Mouse (Mus musculus) hindbrain, embryonic 15.5 days (tissue): ENCODE results near the gene Gpc5. TPM values are rescaled to one million over a fixed set of nuclear protein-coding genes. Genes with fewer than 3 reads are reported as not detected.

Experiments
- ATAC-seq: fragments of 200-750 bp; cut with Nextera tagmentation; 2 replicates; pipeline ENCODE4 v1.8.0; 2017; ENCODE audit warnings: low read depth, moderate number of reproducible peaks, moderate TSS enrichment; ENCODE audit not compliant: low FRiP score
- H3K27ac ChIP-seq: fragments of 300-500 bp; sonication (generic); replicated peaks from 2 replicates; pipeline ENCODE4 v1.5.1; 2015; ENCODE audit warnings: mild to moderate bottlenecking, inconsistent platforms
- H3K27me3 ChIP-seq: fragments of 300-500 bp; sonication (generic); 2 replicates; pipeline ENCODE4 v1.6.1; 2015; ENCODE audit warnings: control low read depth, inconsistent platforms
- H3K36me3 ChIP-seq: fragments of 300-500 bp; sonication (generic); 2 replicates; pipeline ENCODE4 v1.6.1; 2015; ENCODE audit warnings: control low read depth, inconsistent platforms
- H3K4me1 ChIP-seq: fragments of 300-500 bp; sonication (generic); replicated peaks from 2 replicates; pipeline ENCODE4 v1.6.1; 2015; ENCODE audit warnings: control low read depth, inconsistent platforms
- H3K4me2 ChIP-seq: fragments of 300-500 bp; sonication (generic); 2 replicates; pipeline ENCODE4 v1.6.1; 2015; ENCODE audit warnings: moderate library complexity, mild to moderate bottlenecking, inconsistent platforms
- H3K4me3 ChIP-seq: fragments of 300-500 bp; sonication (generic); 2 replicates; pipeline ENCODE4 v1.5.1; 2015; ENCODE audit warnings: mild to moderate bottlenecking, inconsistent platforms
- H3K9ac ChIP-seq: fragments of 300-500 bp; sonication (generic); 2 replicates; pipeline ENCODE4 v1.6.1; 2015; ENCODE audit warnings: inconsistent platforms
- H3K9me3 ChIP-seq: fragments of 300-500 bp; sonication (generic); 2 replicates; pipeline ENCODE4 v1.6.1; 2016; ENCODE audit warnings: control low read depth, inconsistent platforms
- WGBS: fragments of 180-500 bp; shearing (Covaris S2); methylation state at CpG from one replicate; pipeline ENCODE4 v1.1.7; 2015; 5-methylcytosine and 5-hydroxymethylcytosine counted together
- polyA plus RNA-seq: library from polyadenylated mRNA; unstranded; fragments of >200 nt; fragmentation: Nextera tagmentation; extraction: Ambion mirVana; gene quantifications from 2 replicates; pipeline ENCODE4 v1.2.1, GENCODE M21; 2015

The Gpc5 gene
- polyA plus RNA-seq, 1 experiment from 2014 or later, result 9.8 TPM

DNA sequence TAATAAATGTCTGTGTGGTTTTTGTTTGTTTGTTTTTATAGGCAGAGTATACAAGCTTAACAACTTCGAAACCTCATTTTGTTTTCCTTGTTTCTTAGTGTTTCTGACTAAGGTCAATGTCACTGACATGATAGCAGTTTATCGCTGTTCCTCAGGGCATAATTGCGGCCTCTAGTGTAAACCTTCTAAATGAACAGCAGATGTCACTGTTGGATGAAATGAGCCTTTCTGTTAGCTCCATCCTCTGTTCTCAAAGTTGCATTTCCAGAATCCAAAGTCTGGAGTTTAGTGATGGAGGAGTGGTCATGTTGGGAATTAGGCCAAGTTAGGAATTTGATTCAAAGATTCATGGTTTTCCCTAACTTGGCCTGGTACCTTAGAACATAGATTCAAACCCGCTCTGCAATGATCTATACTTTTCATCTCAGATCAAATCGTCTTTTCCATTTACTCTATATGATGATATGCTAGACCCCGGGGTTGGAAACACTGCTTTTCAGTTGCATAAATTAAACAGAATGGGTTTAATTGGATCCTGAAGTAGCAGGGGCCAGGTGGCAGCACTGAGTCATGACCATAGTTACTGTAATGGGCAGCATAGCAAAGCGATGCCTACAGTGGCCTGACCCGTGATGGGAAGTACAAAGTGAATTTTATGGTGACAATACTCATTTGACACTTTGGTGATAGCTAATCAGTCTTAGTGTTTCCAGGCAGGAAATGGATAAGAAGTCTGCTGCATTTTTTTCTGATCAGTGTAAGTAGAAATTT is 508.4 kb downstream of the Gpc5 start:
- Histone ChIP-seq H3K4me2 (no peak overlapping the region), H3K4me3 (no peak overlapping the region), H3K9me3 (no peaks in the 10 kb centered on the region), H3K27me3 (no peaks in the 10 kb centered on the region), H3K9ac (no peak overlapping the region), H3K36me3 (no peaks in the 10 kb centered on the region), H3K27ac (no peak overlapping the region), H3K4me1 (no peaks in the 10 kb centered on the region)
- no peak for ATAC-seq
- WGBS, result 72% methylated on average over 8 of the region's 8 CpGs

DNA sequence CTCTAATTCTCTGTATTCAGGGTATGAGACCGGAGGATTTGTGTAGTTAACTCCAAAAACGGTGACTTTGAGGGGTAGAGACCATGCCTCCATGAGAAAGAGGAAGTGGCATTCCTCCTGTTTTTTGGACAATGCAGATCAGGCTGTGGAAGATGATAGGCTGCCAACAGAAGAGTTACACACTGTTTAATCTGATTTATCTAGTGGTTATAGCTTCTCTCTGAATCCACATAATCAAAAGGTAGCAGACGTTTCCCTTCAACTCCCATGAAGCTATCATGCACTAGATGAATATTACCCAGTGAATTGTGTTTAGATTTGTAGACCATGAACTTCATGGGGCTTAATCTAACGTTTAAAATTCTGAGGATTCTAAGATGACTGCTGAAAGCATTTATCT is 522.1 kb downstream of the Gpc5 start:
- Histone ChIP-seq H3K4me1 (no peaks in the 10 kb centered on the region), H3K4me2 (no peak overlapping the region), H3K4me3 (no peak overlapping the region), H3K27me3 (no peaks in the 10 kb centered on the region), H3K9me3 (no peaks in the 10 kb centered on the region), H3K36me3 (no peaks in the 10 kb centered on the region), H3K9ac (no peak overlapping the region), H3K27ac (no peak overlapping the region)
- 84% methylated on average over 4 of the region's 4 CpGs for WGBS
- no peak for ATAC-seq

DNA sequence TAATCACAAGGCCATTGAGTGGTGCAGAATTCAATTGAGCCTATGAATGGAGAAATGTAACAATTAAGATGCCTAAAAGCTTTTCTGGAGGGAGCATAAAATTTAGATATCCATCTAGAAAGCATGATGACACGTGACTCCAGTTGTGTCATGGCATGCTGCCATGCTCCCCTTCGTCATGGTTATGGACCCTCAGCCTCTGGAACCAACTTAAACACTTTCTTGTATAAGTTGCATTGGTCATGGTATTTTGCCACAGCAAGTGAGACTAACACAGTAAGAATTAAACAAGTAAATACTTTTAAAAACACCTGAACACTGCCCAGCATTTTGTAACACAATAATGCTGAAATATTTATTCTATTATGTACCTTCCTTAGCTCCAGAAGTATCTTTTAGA is 524.3 kb downstream of the Gpc5 start:
- WGBS, result 21% methylated on average over 2 of the region's 2 CpGs
- H3K4me3 ChIP-seq, result no peak overlapping the region

DNA sequence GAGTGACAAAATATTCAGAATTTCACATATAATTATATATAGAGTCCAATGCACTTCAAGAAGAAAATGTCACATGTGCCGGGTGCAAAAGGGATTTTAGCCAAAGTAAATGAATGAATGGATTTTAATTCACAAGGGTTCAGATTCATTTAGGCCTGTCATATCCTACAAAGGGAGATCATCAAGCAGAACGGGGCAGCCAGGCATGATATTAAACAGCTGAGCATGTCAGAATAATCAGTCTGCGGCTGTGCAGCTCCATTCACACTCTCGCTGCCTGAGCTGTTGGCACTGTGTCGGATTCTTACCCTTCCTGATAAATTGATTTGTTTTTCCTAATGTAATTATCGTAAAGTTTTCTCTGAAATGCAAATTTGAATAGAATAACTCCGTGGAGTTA is 524.8 kb downstream of the Gpc5 start:
- 15% methylated on average over 7 of the region's 7 CpGs for WGBS
- H3K36me3 ChIP-seq, result no peaks in the 10 kb centered on the region
- H3K4me2 ChIP-seq, result no peak overlapping the region
- H3K27ac ChIP-seq, result no peak overlapping the region
- H3K4me1 ChIP-seq, result no peaks in the 10 kb centered on the region
- no peak overlapping the region for H3K4me3 ChIP-seq
- ATAC-seq, result peak; percentile 90; the same call in 1 of the 2 replicates
- no peaks in the 10 kb centered on the region for H3K9me3 ChIP-seq
- H3K27me3 ChIP-seq, result no peaks in the 10 kb centered on the region
- H3K9ac ChIP-seq, result no peak overlapping the region

More for the DNA sequence above, 524.3 kb downstream of the Gpc5 start:
- Histone ChIP-seq H3K27me3 (no peaks in the 10 kb centered on the region), H3K27ac (no peak overlapping the region), H3K9ac (no peak overlapping the region), H3K9me3 (no peaks in the 10 kb centered on the region), H3K36me3 (no peaks in the 10 kb centered on the region), H3K4me2 (no peak overlapping the region), H3K4me1 (no peaks in the 10 kb centered on the region)
- no peak for ATAC-seq

DNA sequence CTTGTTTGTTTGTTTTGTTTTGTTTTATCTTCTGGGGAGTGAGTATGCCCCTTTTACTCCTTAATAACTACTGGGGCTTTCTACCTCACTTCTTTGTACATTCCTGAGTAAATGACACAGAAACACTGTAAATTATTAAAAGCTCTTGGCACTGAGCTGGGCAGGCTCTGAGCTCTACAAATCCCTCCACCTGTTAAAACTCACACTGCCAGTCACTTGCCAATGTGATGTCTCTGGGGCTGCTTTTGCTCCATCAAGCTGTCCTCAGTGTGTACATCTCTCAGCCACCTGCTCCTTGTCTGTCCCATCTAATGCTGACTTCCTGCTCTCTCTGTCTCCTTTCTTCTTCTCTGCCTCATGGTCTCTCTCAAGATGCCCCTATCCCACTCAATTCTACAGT is 528.5 kb downstream of the Gpc5 start:
- H3K4me1 ChIP-seq, result no peaks in the 10 kb centered on the region
- ATAC-seq, result no peak
- no peaks in the 10 kb centered on the region for H3K27me3 ChIP-seq
- H3K4me3 ChIP-seq, result no peak overlapping the region
- no peak overlapping the region for H3K27ac ChIP-seq
- H3K36me3 ChIP-seq, result no peaks in the 10 kb centered on the region
- H3K9ac ChIP-seq, result no peak overlapping the region
- no peak overlapping the region for H3K4me2 ChIP-seq
- no peaks in the 10 kb centered on the region for H3K9me3 ChIP-seq

DNA sequence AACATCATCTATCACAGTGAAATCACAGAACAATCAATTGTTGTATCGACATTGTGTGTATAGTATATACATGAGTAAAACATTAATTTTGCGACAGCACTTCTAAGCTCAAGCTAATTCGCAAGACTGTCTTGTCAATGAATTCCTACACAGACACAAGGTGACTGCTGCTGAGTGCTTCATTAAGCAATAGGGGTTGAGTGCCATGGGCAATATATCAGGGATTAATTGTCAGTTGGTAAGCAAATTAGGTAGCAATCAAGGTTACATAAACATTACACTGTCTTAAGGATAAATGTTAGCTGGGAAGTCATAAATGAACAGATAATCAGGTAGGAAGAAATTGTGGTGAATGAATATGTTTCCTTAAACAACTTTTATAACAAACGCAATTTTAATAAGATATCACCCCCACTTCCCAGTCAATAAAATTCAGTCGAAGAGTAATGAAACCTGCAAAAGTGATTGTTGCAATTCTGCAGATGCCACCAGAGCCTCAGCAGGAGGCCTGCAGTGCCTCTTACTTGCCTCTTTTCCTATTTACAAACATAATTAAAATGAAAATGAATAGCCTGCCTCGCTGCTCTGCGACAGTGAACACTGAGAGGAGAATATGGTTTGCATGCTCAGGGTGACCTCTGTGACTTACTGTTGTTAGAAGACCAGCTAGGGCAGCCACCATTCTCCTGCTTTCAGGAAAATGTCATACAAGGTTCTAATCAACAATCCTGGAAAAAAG is 539.3 kb downstream of the Gpc5 start:
- Histone ChIP-seq H3K27ac (no peak overlapping the region), H3K9ac (no peak overlapping the region), H3K27me3 (no peaks in the 10 kb centered on the region), H3K4me2 (no peak overlapping the region), H3K4me1 (no peaks in the 10 kb centered on the region), H3K4me3 (no peak overlapping the region), H3K9me3 (no peaks in the 10 kb centered on the region), H3K36me3 (no peaks in the 10 kb centered on the region)
- ATAC-seq, result no peak
- 49% methylated on average over 7 of the region's 7 CpGs for WGBS

DNA sequence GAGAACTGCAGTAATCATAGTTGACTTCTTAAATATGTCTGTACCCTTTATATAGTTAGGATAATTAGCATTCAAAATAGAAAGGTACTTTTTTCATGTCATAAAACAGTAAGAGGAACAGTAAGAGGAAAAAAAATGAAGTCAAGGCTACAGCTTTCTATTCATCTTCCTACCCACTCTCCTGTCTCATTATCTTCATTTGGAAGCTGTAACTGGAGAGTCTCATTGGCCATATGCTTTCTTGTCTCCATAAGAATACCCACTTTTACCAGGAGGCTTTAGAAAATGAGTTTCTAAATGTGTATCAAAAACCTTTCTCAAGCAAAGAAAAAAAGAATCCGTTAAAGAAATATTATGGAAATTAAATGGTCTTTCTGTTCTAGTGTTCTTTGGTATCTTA is 541.3 kb downstream of the Gpc5 start:
- WGBS, result 89% methylated on average over 1 of the region's 1 CpGs
- Histone ChIP-seq H3K9me3 (no peaks in the 10 kb centered on the region), H3K27ac (no peak overlapping the region), H3K36me3 (no peaks in the 10 kb centered on the region), H3K4me3 (no peak overlapping the region), H3K27me3 (no peaks in the 10 kb centered on the region), H3K9ac (no peak overlapping the region), H3K4me1 (no peaks in the 10 kb centered on the region), H3K4me2 (no peak overlapping the region)
- no peak for ATAC-seq

DNA sequence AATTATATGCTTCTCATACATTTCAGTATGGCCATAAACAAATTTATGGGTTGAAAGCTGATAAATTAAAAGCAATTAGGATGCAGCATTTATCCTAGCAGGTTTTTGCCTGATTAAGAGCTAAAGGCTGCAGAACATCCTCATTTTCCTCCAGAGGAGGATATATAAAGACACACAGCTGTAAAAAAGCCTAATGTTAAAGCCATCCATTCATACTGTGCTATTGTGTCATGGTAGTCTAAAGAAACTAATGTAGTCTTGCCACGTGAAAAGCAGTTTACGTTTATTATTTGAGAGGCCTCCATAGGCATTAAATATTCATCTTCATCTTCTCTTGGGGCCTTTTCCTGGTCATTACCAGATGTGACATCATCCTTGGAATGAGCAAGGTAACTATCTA is 587.9 kb downstream of the Gpc5 start:
- ATAC-seq, result no peak

DNA sequence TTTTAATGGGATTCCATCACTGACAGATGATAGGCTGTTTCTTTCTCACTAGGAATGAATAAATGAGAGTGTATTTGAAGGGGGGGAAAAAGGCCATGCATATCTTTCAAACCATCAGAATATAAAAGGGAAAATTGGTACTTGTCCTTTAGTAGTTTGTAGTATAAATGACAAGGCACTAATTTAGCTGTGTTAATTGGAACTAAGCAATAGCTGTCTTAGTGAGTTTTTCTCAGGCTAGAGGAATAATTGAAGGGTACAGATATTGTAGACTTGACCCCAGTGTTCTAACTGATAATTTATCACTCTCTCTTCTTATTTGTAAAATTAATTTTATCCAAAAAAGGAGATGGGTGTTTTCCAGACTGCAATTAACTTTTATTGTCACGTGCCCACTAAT is 654.0 kb downstream of the Gpc5 start:
- Histone ChIP-seq H3K4me3 (no peak overlapping the region), H3K36me3 (no peaks in the 10 kb centered on the region), H3K27ac (no peak overlapping the region), H3K9ac (no peak overlapping the region), H3K4me1 (no peaks in the 10 kb centered on the region), H3K9me3 (no peaks in the 10 kb centered on the region), H3K4me2 (no peak overlapping the region), H3K27me3 (no peaks in the 10 kb centered on the region)
- WGBS, result 95% methylated on average over 1 of the region's 1 CpGs
- ATAC-seq, result no peak

More for the DNA sequence above, 587.9 kb downstream of the Gpc5 start:
- 51% methylated on average over 2 of the region's 2 CpGs for WGBS
- Histone ChIP-seq H3K27me3 (no peaks in the 10 kb centered on the region), H3K27ac (no peak overlapping the region), H3K9ac (no peak overlapping the region), H3K4me1 (no peaks in the 10 kb centered on the region), H3K9me3 (no peaks in the 10 kb centered on the region), H3K4me2 (no peak overlapping the region), H3K4me3 (no peak overlapping the region), H3K36me3 (no peaks in the 10 kb centered on the region)

DNA sequence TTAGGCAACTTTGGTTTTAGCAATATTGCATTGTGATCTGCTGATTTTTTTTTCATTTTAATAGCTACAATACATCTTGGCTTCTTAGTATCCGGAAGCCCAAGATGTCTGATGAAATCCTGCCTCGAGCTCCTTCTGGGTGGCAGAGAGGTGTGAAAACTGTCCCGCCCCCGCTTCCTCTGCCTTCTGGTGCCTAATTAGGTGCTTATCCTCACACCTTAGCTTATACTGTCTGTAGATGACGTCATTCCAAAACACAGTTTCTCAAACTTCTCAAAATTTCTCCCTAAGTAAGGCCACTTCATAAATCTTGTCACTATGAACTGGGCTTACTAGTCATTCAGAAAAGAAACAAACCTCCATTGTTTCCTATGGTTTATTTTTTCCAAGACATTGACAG is 668.2 kb downstream of the Gpc5 start:
- H3K36me3 ChIP-seq, result no peaks in the 10 kb centered on the region
- H3K9me3 ChIP-seq, result no peaks in the 10 kb centered on the region
- H3K9ac ChIP-seq, result no peak overlapping the region
- 83% methylated on average over 5 of the region's 5 CpGs for WGBS
- H3K27ac ChIP-seq, result no peak overlapping the region
- no peaks in the 10 kb centered on the region for H3K4me1 ChIP-seq
- no peaks in the 10 kb centered on the region for H3K27me3 ChIP-seq
- no peak overlapping the region for H3K4me3 ChIP-seq
- ATAC-seq, result no peak
- no peak overlapping the region for H3K4me2 ChIP-seq

DNA sequence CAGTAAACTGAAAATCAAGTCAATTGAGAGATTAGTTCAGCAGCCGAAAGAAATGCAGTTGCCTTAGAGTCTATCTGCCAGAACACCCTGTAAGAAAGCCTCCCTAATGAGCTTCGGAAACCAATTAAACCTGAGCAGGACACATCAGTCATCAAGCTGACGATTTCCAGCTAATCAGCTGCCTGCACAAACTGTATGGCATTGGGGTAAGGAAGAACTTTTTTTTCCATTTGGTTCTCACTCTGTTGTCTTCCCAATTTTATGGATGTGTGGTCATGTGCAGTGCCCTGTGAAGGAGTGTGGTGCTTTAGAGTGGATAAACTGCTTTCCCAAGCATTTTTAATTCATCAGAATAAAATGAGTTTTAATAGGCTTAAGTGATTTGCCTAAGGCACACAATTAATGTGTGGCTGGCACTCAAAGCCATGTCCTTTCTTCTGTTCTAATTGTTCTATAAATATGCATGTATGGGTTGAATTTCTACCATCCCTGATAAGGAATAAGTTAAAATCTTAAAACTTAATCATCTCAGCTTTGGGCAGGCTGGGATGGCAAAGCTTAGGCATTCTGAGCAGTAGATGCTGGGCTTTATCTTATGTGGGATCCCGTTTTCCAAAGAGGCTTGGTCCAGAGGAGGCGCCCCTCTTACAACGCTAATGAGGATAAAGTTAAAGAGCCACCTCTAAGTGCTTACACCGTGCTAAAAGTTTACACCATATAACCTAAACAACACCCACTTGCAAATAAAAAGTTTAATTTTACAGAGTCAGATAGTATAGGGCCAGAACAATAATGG is 687.6 kb downstream of the Gpc5 start:
- Histone ChIP-seq H3K27me3 (no peaks in the 10 kb centered on the region), H3K4me3 (no peak overlapping the region), H3K9me3 (no peaks in the 10 kb centered on the region), H3K27ac (no peak overlapping the region), H3K9ac (no peak overlapping the region), H3K36me3 (no peaks in the 10 kb centered on the region), H3K4me1 (no peaks in the 10 kb centered on the region), H3K4me2 (no peak overlapping the region)
- 63% methylated on average over 7 of the region's 7 CpGs for WGBS
- peak; percentile 61; the same call in 1 of the 2 replicates for ATAC-seq

DNA sequence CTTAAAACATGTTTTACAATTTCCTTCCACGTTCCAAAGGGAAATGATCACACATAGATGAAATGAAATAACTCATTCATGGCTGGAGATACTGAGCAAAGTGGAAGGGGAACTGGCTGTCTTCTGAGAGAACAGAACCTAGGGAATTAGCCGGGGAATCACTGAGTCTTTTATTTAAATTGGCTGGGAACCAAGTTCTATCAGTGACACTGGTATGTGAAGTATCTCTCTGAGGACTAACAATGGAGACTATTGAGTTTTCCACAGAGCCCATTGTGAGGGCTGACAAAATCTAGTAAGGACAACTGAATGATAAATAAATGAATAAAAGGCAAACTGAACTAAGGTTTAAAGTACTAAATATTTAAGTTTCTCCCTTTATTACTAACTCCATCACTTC is 712.7 kb downstream of the Gpc5 start:
- H3K4me1 ChIP-seq, result no peaks in the 10 kb centered on the region
- no peak overlapping the region for H3K4me2 ChIP-seq
- H3K9me3 ChIP-seq, result no peaks in the 10 kb centered on the region
- H3K27me3 ChIP-seq, result no peaks in the 10 kb centered on the region
- no peak overlapping the region for H3K9ac ChIP-seq
- 18% methylated on average over 2 of the region's 2 CpGs for WGBS
- H3K36me3 ChIP-seq, result no peaks in the 10 kb centered on the region
- H3K27ac ChIP-seq, result no peak overlapping the region
- no peak overlapping the region for H3K4me3 ChIP-seq
- ATAC-seq, result no peak
